In genomic region chr7:46559643-46560042, GRCm38 (mm10) we compare ENCODE assay signal across 7 mouse cellular contexts.
DNase-seq lines count a peak whose midpoint lies in the region; ATAC-seq lines count a peak whose summit lies in the region.

No protein-coding gene starts in this region.

- peak; percentile 71 to 72; a peak in 3 of 4 replicates for ATAC-seq in hematopoietic stem cell, adult 5-6 weeks (replicated peaks in 1 of 2; ENCODE audit: insufficient read depth in 1 of 2, low FRiP score in 2 of 2, low TSS enrichment in 1 of 2, low read depth in 1 of 2, poor library complexity in 2 of 2, severe bottlenecking in 2 of 2)
- ATAC-seq in megakaryocyte, adult 5-6 weeks (ENCODE audit: poor library complexity, severe bottlenecking): no peak

- peak; percentile 54 for DNase-seq in 3134 (ENCODE audit: extremely low read depth, insufficient read length, low spot score)
- peak; percentile 94 for DNase-seq in 416B (ENCODE audit: low read depth)
- DNase-seq in cerebellum, adult 8-10 months: peak; percentile 76
- DNase-seq in frontal cortex, postnatal 25 days (ENCODE audit: low spot score in 2 of 2): no peak
- DNase-seq in layer of hippocampus, postnatal 36 days: no peak

Comparison
In these comparisons a context has a peak if more than half of its experiments do, and no peak if none do; other contexts are left out.
1. DNase-seq: peak in 3134 (single experiment), 416B (single experiment) and cerebellum, adult 8-10 months (single experiment); none in frontal cortex, postnatal 25 days (0 of 2) and layer of hippocampus, postnatal 36 days (0 of 2).